Mouse (Mus musculus): ENCODE measurements around the gene Kcnk3. TPM values are rescaled to one million over a fixed set of nuclear protein-coding genes. Genes with fewer than 3 reads are reported as not detected.

Gene Kcnk3
- total RNA-seq, 1 experiment: 0.31 TPM

DNA sequence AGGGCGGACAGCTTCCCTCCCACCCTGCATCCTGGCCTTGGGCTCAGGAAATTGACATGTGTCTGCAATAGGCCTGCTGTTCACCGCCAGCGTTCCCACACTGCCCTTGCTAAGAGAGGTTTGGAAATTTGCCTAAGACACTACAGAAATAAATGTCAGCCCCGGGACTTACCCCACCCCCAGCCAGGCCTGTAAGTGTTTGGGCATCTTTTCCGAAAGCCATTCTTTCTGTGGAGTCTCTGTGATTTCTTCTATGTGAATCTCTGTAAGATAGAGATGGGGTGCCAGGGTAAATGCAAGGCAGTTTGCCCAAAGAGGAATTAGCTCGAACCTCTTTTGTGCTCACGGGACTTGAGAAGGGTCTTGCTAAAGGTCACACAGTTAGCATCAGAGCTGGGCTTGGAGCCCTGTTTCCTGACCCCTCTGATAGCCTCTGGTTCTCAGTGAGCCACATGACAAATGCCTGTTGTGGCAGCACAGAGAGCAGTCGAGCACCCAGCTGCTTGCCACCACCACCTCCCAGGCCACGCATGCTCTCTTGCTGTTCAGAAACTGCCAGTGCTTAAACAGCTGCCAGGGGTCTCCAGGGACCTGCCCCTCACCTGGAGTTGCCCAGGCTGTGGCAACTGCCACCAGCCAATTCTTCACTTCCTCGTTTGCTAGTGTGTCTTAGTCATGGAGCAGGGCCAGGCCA is 6.0 kb downstream of the Kcnk3 start:
- H3K4me3 ChIP-seq (ENCODE audit: insufficient read depth in 1 of 2, low read depth in 1 of 2, low read length in 2 of 2, poor library complexity in 1 of 2, severe bottlenecking in 1 of 2): no peak overlapping the region
- DNase-seq (ENCODE audit: low read depth, low spot score): no peak

DNA sequence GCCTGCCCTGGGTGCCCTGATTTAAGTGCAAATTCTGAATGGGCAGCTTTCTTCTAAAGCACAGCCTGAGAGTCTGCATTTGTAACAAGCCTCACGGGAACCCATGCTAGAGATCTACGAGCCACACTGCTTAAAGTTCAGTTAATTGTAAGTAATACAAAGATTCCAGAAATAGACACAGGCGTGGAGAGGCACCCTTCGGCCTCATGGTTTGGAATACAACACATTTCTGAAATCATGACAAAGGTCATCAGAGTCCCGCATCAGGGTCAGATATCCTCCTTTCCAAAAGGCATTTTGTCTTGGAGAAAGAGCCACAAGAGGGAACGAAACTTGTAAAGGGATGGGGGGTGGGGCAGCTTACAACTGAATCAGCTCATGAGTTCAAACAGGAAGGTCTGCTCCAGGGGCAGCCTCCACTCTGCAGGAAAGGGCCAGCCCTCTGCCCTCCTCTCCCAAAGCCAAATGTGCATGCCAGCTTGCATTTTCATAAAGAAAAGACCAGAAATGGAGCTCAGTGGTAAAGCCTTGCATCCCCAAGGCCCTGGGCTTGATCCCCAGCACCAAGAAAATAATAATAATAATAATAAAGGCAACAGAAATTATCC is 7.1 kb downstream of the Kcnk3 start:
- no peaks in the 10 kb centered on the region for H3K4me1 ChIP-seq (ENCODE audit: control insufficient read depth in 2 of 2, insufficient read depth in 2 of 2, low read length in 2 of 2, poor library complexity in 1 of 2)
- no peak for TF ChIP-seq CHD2 (IDR thresholded peaks at IDR 0.05; ENCODE audit: low read depth, low read length)
- TF ChIP-seq ZC3H11A (IDR thresholded peaks at IDR 0.05; ENCODE audit: borderline replicate concordance, low read depth, low read length): no peak
- no peak for TF ChIP-seq HCFC1 (IDR thresholded peaks at IDR 0.05; ENCODE audit: borderline replicate concordance, insufficient read depth, low read length)
- no peak for TF ChIP-seq ZNF384 (IDR thresholded peaks at IDR 0.05; ENCODE audit: low read depth, low read length)
- no peak for TF ChIP-seq MAFK (IDR thresholded peaks at IDR 0.05; ENCODE audit: insufficient read depth, low read depth, low read length)
- H3K9me3 ChIP-seq (ENCODE audit: control insufficient read depth, insufficient read depth, low read depth, low read length): no peaks in the 10 kb centered on the region
- no peak overlapping the region for H3K27ac ChIP-seq (ENCODE audit: insufficient read depth, low read depth, low read length, poor library complexity, severe bottlenecking)
- no peak overlapping the region for H3K9ac ChIP-seq (ENCODE audit: insufficient read depth, low read depth, low read length, poor library complexity, severe bottlenecking)
- DNase-seq (ENCODE audit: low read depth, low spot score): no peak
- H3K36me3 ChIP-seq (ENCODE audit: control insufficient read depth, insufficient read depth, low read length, poor library complexity, severe bottlenecking): no peaks in the 10 kb centered on the region
- in situ Hi-C loops (cut with MboI; ENCODE audit: low sequenced_read_pairs in 2 of 2, unreplicated experiment in 2 of 2): no loop called here
- H3K4me3 ChIP-seq (ENCODE audit: insufficient read depth in 1 of 2, low read depth in 1 of 2, low read length in 2 of 2, poor library complexity in 1 of 2, severe bottlenecking in 1 of 2): no peak overlapping the region

More for the DNA sequence above, 6.0 kb downstream of the Kcnk3 start:
- H3K9ac ChIP-seq (ENCODE audit: insufficient read depth, low read depth, low read length, poor library complexity, severe bottlenecking): no peak overlapping the region
- no peak overlapping the region for H3K27ac ChIP-seq (ENCODE audit: insufficient read depth, low read depth, low read length, poor library complexity, severe bottlenecking)
- H3K36me3 ChIP-seq (ENCODE audit: control insufficient read depth, insufficient read depth, low read length, poor library complexity, severe bottlenecking): no peaks in the 10 kb centered on the region
- no peaks in the 10 kb centered on the region; a peak in 1 of 4 replicates for H3K4me1 ChIP-seq (ENCODE audit: control insufficient read depth in 2 of 2, insufficient read depth in 2 of 2, low read length in 2 of 2, poor library complexity in 1 of 2)
- no peak for TF ChIP-seq ZC3H11A (IDR thresholded peaks at IDR 0.05; ENCODE audit: borderline replicate concordance, low read depth, low read length)
- no peak for TF ChIP-seq CHD2 (IDR thresholded peaks at IDR 0.05; ENCODE audit: low read depth, low read length)
- TF ChIP-seq HCFC1 (IDR thresholded peaks at IDR 0.05; ENCODE audit: borderline replicate concordance, insufficient read depth, low read length): no peak
- TF ChIP-seq ZNF384 (IDR thresholded peaks at IDR 0.05; ENCODE audit: low read depth, low read length): no peak
- no peak for TF ChIP-seq MAFK (IDR thresholded peaks at IDR 0.05; ENCODE audit: insufficient read depth, low read depth, low read length)
- in situ Hi-C loops (cut with MboI; ENCODE audit: low sequenced_read_pairs in 2 of 2, unreplicated experiment in 2 of 2): no loop called here
- H3K9me3 ChIP-seq (ENCODE audit: control insufficient read depth, insufficient read depth, low read depth, low read length): no peaks in the 10 kb centered on the region

DNA sequence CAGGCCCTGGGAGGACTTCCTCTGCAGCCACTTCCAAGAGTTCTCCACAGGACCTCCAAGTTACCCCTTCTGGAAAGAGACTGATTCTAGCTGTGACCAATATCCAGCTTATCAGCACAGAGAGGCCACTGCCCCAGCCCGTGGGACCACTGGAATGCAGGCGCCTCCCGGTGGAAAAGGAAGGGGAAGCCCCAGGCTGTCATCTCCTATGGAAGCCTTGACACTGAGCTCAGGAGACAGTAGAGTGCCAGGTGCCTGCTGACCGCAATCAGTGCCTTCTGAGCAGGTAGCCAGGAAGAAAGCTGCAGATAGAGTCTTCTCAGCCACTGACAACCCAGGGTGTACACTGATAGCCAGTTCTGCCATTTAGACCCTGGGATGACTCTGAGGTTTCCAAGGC is 13.4 kb downstream of the Kcnk3 start:
- Histone ChIP-seq H3K4me3 (ENCODE audit: insufficient read depth in 1 of 2, low read depth in 1 of 2, low read length in 2 of 2, poor library complexity in 1 of 2, severe bottlenecking in 1 of 2) (no peak overlapping the region), H3K9ac (ENCODE audit: insufficient read depth, low read depth, low read length, poor library complexity, severe bottlenecking) (no peak overlapping the region), H3K9me3 (ENCODE audit: control insufficient read depth, insufficient read depth, low read depth, low read length) (no peaks in the 10 kb centered on the region), H3K27ac (ENCODE audit: insufficient read depth, low read depth, low read length, poor library complexity, severe bottlenecking) (no peak overlapping the region), H3K36me3 (ENCODE audit: control insufficient read depth, insufficient read depth, low read length, poor library complexity, severe bottlenecking) (no peaks in the 10 kb centered on the region), H3K4me1 (ENCODE audit: control insufficient read depth in 2 of 2, insufficient read depth in 2 of 2, low read length in 2 of 2, poor library complexity in 1 of 2) (0 out of 4 replicates have a peak, but pooled peaks cover 0 to 1% of the 10 kb centered on the region in 2 experiments)
- no peak for DNase-seq (ENCODE audit: low read depth, low spot score)
- TF ChIP-seq MAFK (IDR thresholded peaks at IDR 0.05; ENCODE audit: insufficient read depth, low read depth, low read length): no peak
- no peak for TF ChIP-seq ZNF384 (IDR thresholded peaks at IDR 0.05; ENCODE audit: low read depth, low read length)
- TF ChIP-seq HCFC1 (IDR thresholded peaks at IDR 0.05; ENCODE audit: borderline replicate concordance, insufficient read depth, low read length): no peak
- in situ Hi-C loops (cut with MboI; ENCODE audit: low sequenced_read_pairs in 2 of 2, unreplicated experiment in 2 of 2): no loop called here

- Histone ChIP-seq H3K36me3 (ENCODE audit: control insufficient read depth, insufficient read depth, low read length, poor library complexity, severe bottlenecking) (no peaks in the 10 kb centered on the region), H3K4me3 (ENCODE audit: insufficient read depth in 1 of 2, low read depth in 1 of 2, low read length in 2 of 2, poor library complexity in 1 of 2, severe bottlenecking in 1 of 2) (no peak overlapping the region), H3K4me1 (ENCODE audit: control insufficient read depth in 2 of 2, insufficient read depth in 2 of 2, low read length in 2 of 2, poor library complexity in 1 of 2) (peaks cover 0 to 3% of the 10 kb centered on the region in 2 experiments; a peak in 1 of 4 replicates), H3K27ac (ENCODE audit: insufficient read depth, low read depth, low read length, poor library complexity, severe bottlenecking) (no peak overlapping the region), H3K9ac (ENCODE audit: insufficient read depth, low read depth, low read length, poor library complexity, severe bottlenecking) (no peak overlapping the region), H3K9me3 (ENCODE audit: control insufficient read depth, insufficient read depth, low read depth, low read length) (no peaks in the 10 kb centered on the region)
- in situ Hi-C loops (cut with MboI; ENCODE audit: low sequenced_read_pairs in 2 of 2, unreplicated experiment in 2 of 2): no loop called here
- TF ChIP-seq ZNF384 (IDR thresholded peaks at IDR 0.05; ENCODE audit: low read depth, low read length) (no peak), HCFC1 (IDR thresholded peaks at IDR 0.05; ENCODE audit: borderline replicate concordance, insufficient read depth, low read length) (no peak), ZC3H11A (IDR thresholded peaks at IDR 0.05; ENCODE audit: borderline replicate concordance, low read depth, low read length) (no peak), MAFK (IDR thresholded peaks at IDR 0.05; ENCODE audit: insufficient read depth, low read depth, low read length) (no peak), CHD2 (IDR thresholded peaks at IDR 0.05; ENCODE audit: low read depth, low read length) (no peak)
- no peak for DNase-seq (ENCODE audit: low read depth, low spot score)
These were observed 15.3 kb downstream of the Kcnk3 start for GRCm38 (mm10) chr5:30603255-30603654.
